Mouse (Mus musculus) retina, adult 2 months (tissue): Measurements from ENCODE around the gene Tmem222.

Experiments
- DNase-seq: peaks from one replicate; pipeline ENCODE4 v3.0.0-alpha.2; 2012; ENCODE audit warnings: low read depth, low spot score

The Tmem222 gene

DNA sequence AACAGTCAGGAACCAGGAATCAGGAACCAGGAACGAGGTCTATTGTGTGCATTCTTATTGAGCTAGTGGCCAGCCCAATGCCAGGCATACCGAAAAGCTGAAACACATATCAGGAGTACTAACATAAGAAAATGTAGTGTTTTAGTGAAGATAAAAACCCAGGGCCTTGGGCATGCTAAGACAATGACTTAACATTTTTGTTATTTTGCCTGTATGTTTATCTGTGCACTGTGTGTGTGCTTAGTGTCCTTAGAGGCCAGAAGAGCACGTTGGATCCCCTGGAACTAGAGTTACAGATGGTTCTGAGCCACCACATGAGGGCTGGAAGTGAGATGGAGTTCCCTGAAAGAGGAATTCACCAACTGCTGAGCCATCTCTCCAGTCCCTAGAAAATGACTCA lies 7.7 kb upstream of the Tmem222 start:
- DNase-seq, result no peak

DNA sequence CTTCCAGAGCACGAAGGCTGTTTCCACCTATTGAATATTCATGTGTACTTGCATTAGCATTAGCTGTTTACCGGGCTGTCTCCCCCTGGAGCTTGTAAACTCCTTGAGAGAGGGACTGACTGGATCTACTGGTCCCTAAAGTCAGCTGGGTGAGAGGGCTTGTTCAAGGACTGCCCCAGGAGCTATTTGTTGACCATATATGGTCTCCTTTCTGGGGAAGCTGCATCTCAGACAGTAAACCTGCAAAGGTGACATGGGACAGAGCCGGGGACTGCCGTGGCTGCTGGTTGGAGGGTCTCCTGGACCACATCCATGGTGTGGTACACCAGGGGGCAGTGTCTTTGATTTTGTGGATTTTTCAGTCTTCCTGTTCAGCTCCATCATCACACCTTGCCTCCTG lies 5.1 kb upstream of the Tmem222 start:
- no peak for DNase-seq

DNA sequence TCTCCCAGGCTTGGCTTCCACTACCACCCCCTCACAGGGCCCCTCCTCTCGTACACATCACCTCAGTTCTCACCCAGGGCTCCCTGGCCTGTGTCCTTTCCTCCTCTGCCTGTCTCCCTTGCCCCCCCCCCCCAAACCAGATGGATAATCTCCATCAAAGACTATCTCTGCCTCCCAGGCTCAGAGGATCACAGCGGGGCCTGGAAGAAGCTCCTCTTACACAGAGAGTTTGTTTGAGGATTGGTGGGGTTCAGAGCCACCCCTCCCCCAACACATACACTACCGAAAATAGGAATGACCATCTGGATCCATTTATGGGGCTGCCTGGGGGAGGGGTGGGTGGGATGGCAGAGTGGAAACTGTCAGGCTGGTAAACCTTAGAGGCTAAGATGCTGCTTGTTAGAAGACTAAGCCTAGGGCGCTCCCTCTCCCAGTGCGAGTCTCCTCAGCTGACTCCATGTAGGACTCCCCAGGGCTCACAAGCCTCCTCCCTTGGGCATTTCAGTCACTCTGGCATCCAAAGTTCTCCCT lies 4.4 kb upstream of the Tmem222 start:
- no peak for DNase-seq

DNA sequence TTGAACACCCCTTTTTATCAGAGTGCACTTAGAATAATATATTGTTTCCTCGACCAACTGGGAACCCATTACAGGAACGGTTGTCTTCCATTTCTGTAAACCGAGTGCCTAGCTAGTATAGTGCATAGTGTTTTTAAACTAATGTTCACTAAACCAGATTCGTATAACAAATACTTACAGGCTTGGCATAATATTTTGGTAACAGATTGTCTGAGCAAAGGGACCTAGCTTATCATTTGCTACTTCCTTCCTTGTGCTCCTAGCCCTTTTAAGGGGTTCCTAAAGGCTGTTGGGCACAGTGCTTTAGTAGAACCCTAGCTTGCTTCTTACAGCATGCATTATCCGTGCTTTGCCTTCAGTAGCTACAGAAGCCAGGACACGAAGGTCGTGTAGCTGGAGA lies 3.9 kb upstream of the Tmem222 start:
- no peak for DNase-seq

DNA sequence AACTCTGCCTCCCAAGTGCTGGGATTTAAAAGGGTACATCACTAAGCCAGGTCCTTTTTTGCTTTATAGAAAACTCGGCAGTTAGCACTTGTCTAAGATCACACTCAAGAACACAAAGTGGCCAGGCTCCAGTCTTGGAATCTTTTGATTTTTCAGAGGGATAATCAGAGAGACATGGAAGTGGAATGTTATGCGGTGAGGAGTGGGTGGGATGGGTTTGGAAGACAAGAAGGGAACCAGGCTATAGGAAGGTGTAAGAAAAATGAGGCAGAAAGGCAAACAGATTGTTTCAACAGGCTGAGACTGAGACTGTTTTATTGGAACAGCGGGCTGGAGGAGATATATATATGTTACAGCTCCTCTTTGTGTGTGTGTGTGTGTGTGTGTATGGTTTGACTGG lies 890 bp upstream of the Tmem222 start:
- no peak for DNase-seq

DNA sequence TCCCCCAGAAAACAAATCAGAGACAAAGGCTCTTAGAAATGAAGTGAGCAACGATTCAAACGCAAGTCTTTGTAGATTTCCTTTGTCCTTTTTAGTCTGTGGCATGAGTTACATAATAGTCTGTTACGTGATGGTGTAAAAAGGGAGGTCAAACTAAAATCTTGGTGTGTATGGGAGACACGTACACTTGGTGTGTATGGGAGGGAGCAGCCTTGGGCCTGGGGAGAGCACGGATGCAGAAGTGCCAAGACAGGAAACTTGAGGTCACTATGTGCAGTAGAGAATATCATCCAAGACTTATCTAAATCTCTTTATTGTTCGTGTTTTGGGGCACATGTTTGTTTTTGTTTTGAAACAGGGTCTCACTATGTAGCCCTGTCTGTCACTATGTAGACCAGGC lies 475 bp upstream of the Tmem222 start:
- no peak for DNase-seq

DNA sequence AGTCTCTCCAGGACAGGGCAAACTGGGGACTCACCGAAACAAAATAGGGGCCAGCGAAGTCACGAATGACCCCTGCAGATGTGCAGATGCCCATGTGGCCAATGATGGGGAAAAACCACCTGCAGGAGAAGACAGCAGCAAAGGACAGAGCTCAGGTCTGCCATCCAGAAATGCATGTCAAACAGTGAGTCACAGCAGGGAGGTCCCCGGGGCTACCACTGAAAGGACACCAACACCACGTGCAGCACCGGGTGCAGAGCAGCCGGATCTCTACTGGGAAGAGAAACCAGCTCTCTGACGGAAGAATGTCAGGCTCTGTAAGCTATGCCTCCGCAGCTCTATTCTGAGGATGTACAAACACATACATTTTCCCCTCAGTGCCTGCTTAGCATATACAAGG lies 6.7 kb downstream of the Tmem222 start:
- DNase-seq, result no peak

DNA sequence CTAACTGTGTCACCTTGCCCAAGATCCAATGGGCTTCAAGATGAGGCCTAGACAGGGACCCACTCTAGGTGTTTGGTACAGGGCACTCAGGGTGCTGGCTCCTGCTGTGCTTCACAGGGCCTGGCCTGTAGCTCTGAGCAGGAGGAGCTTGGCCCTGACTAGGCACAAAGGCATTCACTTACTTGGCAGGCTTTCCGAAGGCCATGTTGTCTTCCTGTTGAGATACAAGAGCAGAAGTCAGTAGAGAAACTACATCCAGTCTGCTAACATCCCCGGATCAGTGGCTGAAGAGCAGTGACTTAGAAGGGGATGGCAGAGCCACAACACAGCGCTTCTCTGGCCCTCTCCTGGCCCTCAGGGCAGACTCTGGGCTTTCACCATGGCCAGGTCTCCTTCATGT lies 8.0 kb downstream of the Tmem222 start:
- DNase-seq, result no peak

DNA sequence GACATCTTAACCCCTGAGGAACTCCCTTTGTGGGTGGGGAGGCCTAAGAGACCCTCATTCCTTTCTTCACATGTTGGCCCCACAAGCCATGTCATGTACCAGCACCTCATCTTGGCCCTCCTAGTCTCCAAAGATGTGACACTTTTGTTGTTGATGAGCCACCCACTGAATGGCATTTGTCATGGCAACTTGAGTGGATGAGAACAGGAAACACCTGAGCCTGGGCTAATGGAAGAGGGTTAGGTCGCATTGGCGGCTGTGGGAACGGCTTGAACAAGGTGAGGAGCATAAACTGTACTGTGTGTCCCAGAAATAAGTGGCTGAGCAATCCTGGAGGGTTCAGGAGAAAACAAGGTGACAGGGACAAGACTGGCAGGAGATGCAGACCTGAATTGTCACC lies 8.7 kb downstream of the Tmem222 start:
- DNase-seq, result no peak

DNA sequence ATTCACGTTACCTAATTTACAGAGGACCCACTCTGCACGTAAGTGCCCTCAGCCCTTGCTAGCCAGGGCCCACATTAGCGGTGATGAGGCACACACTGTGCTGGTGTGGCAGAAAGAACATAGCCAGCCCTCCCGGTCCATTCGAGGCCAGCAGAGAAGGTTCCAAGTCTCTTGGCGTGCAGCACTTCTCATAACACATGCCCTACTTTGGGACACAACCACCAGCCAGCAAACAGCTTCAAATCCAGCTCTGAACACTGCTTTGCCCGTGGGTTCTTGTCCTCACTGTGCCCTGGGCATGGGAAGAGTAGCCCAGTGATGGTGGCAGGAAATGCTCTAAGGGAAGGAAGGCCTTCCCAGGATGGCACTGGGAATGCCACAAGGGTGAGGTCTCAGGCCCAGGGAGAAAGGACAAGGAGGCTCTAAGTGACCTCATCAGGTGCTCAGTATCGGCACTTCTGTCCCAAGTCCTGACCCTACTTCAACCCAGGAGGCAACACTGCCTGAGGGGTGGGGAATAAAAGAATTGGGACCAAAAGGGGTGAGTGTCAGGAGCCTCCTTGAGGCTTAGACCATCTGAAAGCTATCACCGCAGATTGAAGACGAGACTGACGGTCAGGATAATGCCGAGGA lies 11.2 kb downstream of the Tmem222 start:
- no peak for DNase-seq

DNA sequence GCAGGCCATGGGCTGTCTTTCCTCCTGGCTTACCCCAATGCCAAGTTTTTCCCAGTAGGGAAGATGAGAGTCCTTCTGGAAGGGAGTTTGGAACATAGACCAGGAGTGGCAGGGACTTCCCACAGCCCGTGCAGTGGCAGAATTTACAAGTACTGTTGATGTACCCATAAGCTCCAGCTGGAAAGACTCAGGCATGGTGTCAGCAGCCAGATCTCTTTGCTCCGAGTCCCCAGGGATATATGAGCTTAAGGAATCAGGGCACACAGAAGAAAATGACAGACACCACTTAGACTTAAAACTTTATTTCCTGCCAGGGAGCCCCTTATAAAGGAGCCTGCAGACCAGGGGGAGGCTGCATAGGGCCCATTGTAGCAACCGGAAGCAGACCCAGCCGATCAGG lies 11.8 kb downstream of the Tmem222 start:
- no peak for DNase-seq

DNA sequence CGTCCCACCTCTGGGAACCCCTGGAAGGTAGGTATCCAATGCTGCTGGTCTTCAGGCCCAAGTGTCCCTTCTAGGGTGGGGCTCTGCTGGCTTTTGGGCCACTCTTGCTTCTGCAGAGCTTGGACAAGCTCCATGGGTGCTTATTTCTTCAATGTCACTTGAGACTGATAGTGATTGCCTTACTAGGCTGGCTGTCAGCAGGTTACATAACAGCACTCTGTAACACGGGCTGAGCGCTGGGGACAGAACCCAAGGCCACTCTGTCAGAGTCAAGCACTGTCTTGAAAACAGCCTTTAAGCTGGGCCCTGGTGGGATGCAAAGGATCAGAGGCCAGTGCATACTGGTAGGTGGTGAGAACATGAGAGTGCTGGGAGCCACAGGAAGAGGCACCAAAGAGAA lies 12.3 kb downstream of the Tmem222 start:
- DNase-seq, result no peak

DNA sequence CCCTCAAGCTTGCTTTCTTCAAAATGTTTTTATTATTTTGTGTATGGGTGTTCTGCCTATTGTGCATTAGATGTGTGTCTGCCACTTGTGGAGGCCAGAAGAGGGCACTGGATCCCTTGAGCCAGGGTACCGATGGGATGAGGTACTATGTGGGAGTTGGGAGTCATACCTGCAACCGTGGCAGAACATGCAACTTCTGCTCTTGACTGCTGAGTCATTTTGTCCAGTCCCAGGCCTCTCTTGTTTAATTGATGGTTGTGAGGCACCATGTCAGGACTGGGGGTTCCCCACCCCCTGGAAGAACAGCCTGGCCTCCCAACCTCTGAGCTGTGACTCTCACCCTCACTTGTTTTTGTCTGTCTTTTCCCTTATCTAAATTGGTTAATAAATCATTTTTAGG lies 13.0 kb downstream of the Tmem222 start:
- DNase-seq, result no peak

DNA sequence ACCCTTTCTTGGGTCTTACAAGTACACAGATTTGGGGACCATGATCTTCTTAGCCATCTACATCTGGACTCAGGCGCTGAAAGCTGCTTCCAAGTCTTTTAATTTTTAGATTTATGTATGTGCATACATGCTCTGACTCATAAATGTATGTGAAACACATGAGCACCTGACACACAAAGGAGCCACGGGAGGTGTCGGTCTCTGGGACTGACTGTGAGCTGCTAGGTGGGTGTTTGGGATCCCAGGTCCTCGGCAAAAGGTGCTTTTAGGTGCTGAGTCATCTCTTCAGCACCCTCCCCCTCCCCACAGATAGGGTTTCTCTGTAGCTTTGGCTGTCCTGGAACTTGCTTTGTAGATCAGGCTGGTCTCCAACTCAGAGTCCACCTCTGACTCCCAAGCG lies 13.8 kb downstream of the Tmem222 start:
- DNase-seq, result no peak

DNA sequence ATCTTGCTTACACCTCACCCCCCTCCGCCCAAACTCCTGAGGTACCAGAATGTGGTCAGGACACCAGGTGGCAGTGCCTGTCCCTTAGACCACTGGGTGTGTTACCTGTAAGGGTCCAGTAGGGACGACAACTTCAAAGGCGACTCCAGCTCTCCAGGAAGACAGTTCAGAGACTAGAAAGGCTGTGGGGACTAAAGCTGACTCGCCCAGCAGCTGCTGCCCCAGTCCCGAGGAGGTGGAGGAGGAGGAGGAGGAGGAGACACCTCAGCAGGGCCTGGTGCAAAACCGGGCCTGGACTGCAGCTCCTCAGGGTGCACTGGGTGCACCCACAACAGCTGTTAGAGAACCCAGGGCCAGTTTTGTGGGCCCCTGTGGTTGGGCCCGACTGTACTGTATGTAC lies 14.7 kb downstream of the Tmem222 start, which contains the start of gene Sytl1:
Sytl1 (minus strand) TSS at position 232 of the 400 bp plus-strand sequence.
- DNase-seq, result no peak

DNA sequence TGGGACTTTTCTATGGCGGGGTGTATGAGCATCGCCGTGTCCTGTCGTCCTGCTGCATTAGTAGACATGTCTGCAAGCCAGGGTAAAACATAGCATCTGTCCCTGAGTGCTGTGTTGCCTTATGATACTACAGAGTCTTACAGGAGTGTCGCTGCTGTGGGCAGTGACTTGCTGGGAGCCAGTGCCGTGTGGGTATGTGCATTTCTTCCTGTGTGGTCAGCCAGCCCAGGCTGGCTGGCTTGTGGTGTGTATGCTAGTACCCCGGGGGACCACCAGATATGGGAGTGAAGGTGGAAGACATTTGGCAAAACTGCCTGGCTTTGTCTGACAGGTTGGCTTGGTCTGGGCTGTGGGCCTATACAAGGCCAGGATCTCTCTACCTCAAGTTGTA lies 15.2 kb downstream of the Tmem222 start:
- no peak for DNase-seq

DNA sequence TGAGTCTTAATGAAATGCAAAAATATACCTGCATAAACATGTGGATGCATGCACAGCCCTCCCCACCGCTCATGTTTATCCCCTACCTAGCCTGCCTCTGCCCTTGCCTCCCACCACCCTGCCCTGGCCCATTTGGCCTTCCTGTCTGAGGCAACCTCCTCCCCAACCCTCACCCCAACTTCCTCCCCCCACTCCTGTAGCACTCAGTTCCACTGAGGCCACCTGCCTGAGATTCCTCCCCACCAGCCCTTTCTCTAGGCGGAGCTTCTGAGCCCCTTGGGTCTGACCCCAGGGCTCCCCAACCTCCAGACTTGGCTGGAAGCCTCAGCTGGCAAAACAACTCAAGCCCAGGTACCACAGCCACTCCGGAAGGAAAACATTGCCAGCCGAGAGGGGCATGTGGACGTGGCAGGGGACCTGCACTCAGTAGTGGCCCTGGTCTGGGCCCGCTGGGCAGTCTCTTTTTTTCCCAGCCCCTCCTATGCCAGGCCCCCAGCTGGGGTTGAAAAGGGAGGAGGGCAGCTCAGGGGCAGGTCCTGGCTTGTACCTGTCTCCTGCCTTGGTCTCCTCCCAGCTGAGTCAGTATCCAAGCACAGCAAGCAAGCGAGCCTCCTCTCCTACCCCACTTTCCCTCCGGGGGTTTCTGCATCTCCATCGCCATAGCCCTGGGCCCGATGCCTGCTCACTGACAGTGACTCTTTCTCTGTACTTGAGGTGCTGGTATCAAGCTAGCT lies 15.8 kb downstream of the Tmem222 start:
- DNase-seq, result no peak

DNA sequence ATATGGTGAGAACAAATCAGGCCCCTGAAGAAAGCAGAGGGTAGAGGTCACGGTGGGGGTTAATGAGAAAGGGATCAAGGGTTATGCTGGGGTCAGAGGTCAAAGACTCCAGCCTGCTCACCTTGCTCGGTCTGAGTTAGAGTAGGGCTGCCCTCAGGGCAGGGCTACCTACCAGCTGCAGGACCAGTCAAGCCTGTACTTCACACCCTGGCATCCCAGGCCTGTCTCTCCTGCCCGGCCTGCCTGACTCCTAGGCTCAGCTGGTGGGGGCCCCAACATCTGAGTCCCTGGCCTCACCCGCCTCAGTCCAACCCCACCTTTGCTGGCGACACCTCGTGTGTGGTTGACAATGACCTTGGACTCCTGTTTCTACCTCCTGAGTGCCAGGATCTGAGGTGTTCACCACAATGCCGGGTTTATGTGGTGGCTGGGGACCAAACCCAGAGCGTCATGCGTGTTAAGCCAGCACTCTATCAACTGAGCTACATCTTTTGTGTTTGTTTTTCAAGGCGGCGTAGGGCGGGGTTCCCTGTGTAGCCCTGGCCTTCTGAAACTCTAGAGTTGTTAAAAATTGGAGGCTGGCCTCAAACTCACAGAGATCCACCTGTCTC lies 19.7 kb downstream of the Tmem222 start:
- no peak for DNase-seq

DNA sequence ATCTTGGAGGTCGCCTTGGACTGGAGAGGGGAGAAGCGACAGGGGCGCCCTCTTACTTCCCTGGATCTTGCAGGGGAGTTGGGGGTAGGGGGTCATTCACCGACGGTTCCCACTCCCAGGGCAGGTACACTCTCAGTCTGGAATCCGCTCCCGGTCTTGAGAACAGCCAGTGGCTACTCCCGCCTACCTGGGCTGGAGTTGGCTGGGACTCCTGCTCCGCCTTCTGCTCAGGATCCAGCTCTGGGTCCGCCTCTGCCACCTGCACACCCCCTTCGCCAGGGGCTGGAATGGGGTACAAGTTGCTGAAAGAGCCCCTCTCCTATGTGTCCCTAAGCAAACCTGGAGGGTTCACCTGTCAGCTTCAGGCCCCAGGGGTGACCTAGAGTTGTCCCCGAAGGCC lies 20.4 kb downstream of the Tmem222 start:
- DNase-seq, result no peak

DNA sequence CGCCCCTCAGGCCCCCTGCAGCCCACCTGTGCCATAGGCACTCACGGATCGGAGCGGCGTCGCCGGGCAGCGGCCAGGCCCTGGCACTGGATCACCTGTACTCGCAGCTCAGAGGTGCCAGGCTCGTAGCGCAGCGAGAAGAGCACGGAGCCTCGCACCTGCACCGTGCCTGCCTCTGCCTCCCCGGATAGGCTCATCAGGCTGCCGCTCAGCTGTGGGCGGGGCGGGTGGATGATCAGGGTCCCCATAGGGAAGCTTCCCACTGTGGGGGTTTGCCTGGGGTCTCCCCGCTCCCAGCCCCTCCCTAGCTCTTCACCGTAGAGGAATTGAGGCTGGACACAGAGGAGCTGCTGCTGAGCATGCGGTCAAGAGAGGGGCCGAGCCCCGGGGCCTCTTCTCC lies 20.8 kb downstream of the Tmem222 start:
- no peak for DNase-seq

DNA sequence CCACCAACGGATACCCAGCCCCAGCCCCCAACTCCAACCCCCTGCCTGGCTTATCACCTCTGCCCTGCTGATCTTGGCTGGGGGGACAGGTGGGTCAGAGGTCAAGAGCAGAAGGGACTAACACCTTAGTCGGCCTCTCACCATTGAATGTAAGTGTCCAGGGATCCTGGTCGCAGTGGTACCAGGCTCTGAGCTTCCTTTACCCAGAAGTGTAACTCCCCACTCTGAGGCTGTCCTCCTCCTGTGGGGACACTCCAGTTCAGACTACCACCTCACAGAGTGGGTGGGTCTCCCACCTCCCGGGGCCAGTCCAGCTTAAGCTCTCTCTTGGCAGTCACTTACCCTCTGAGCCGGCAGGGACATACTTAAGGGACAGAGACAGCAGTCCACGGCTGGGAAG lies 22.2 kb downstream of the Tmem222 start:
- no peak for DNase-seq

DNA sequence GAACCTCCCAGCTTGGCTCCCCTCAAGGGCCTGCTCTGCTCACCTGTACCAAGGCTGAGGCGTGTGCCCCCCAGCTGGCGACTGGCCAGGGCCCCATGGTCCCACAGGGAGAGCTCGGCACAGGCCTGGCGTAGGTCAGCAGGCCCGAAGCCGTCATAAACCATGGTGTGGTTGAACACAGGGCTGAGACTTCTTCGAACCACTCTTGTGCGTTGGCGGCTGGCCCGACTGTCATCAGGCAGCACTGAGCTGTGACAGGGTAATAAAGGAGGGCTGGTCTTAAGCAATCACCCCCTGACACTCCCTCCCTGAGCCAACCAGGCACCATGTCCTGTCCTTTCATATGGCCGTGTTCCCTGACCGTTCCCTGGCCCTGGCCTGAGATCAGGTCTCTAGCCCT lies 24.2 kb downstream of the Tmem222 start:
- DNase-seq, result no peak

DNA sequence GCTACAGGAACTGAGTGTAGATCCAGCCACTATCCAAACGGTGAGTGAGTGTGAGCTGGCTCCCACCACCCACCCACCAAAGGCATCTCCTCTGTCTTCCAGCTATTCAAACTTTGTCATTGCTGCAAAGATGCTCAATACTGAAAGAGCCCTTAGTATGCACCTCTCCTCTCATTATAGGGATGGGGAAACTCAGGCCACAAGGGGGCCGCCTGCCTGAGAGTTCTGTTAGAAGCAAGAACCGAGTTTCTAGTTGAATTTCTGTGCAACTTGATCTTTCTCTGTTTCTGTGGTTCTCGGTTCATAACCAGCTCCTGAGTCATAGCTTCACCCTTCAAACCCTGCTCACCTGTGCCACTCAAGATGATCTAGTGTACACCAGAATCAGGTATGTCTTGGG lies 25.5 kb downstream of the Tmem222 start:
- no peak for DNase-seq
